Mouse (Mus musculus): ENCODE results near the gene Slc37a3. TPM values are rescaled to one million over a fixed set of nuclear protein-coding genes. Genes with fewer than 3 reads are reported as not detected.

The Slc37a3 gene
- polyA plus RNA-seq, 1 experiment from 2014 or later: 42.3 TPM

DNA sequence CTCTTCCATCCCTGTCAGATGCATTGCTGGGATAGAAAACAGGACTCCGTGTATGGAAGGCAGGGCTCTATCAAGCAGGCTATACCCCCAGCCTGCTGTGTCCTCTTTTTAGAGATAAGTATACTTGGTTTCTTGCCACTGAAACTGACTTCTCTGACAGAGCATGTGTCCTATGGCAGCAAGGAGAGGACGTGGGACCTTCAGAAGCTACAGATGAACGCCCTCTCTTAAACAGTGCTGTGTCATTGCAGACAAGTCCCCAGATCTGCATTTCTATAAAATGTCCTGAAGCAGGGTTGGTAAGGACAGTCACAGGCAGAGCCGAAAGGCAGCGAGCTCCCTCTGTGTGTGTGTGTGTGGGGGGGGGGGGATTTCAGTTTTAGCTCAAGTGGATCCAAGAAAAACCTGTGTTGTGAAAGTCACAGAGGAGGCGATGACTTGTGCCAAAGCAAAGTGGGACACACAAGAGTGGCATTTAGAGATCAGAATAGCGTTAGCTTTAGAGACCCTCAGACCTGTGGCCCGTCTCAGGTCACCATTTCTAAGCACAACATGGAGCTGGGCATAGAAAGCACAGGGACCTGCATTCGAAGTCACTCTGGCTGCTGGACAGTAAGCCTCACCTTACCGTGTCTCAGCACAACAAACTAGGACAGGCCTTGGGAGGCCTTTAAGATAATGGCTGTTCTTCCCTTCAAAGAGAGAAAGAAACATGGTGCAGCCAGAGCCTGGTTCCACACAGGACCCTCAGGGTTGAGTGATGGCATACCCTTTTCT, 59.4 kb downstream of the Slc37a3 start:
- no peak overlapping the region for H3K9ac ChIP-seq (ENCODE audit: low read length)
- H3K4me3 ChIP-seq (replicated peaks; ENCODE audit: low read length): no peak overlapping the region
- H3K27me3 ChIP-seq (ENCODE audit: control insufficient read depth, insufficient read depth, low read length): no peaks in the 10 kb centered on the region
- no peaks in the 10 kb centered on the region for H3K9me3 ChIP-seq (replicated peaks; ENCODE audit: control insufficient read depth, low read length)
- no peaks in the 10 kb centered on the region for H3K4me1 ChIP-seq (ENCODE audit: control insufficient read depth, insufficient read depth, low read length)
- no peak overlapping the region for H3K27ac ChIP-seq (ENCODE audit: low read length)
- WGBS: 79% methylated on average over 10 of the region's 10 CpGs
- H3K36me3 ChIP-seq (ENCODE audit: control insufficient read depth, insufficient read depth, low read length): no peaks in the 10 kb centered on the region
- no peak overlapping the region for H3K4me2 ChIP-seq (ENCODE audit: low read depth, low read length)
- no peak for ATAC-seq (ENCODE audit: insufficient read depth, low FRiP score)

DNA sequence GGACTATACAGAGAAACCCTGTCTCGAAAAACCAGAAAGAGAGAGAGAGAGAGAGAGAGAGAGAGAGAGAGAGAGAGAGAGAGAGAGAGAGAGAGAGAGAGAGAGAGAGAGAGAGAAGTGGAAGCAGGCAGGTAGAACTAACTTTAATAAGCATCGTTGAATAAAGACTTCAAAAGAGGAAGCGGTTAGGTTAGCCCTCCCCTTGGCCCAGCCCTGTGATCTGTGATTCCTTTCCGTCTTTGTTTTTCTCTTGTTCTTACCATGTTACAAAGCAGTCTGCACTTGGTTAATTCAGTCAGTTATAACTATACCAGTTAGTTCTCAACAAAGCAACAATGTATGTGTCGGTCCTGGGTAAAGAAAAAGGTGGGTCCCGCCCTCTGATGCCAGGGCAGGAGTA, 61.4 kb downstream of the Slc37a3 start:
- Histone ChIP-seq H3K4me3 (replicated peaks; ENCODE audit: low read length) (no peak overlapping the region), H3K4me1 (ENCODE audit: control insufficient read depth, insufficient read depth, low read length) (no peaks in the 10 kb centered on the region), H3K27me3 (ENCODE audit: control insufficient read depth, insufficient read depth, low read length) (no peaks in the 10 kb centered on the region), H3K27ac (ENCODE audit: low read length) (no peak overlapping the region), H3K4me2 (ENCODE audit: low read depth, low read length) (no peak overlapping the region), H3K9ac (ENCODE audit: low read length) (no peak overlapping the region), H3K9me3 (replicated peaks; ENCODE audit: control insufficient read depth, low read length) (no peaks in the 10 kb centered on the region), H3K36me3 (ENCODE audit: control insufficient read depth, insufficient read depth, low read length) (no peaks in the 10 kb centered on the region)
- no peak for ATAC-seq (ENCODE audit: insufficient read depth, low FRiP score)
- WGBS: 80% methylated on average over 5 of the region's 6 CpGs

DNA sequence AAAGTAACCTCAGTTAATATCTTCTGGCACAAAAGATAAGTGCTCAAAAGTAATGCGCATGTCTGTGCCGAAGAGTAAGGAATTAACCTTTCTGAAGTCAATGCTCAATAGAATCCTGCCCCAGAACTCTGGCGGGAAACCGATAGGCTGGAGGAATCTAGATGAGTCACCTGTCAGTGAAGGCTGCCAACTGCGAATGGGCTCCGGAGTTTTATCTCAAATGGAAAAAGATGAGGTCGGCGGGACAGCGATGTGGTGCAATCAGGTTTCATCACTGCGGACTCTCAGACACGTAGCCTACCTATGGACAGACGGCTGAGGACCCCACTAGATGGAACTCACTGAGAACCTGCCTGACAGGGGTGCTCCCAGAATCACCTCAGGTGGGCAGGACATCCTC, 63.0 kb downstream of the Slc37a3 start:
- Histone ChIP-seq H3K4me2 (ENCODE audit: low read depth, low read length) (no peak overlapping the region), H3K9me3 (replicated peaks; ENCODE audit: control insufficient read depth, low read length) (no peaks in the 10 kb centered on the region)
- ATAC-seq (ENCODE audit: insufficient read depth, low FRiP score): no peak

DNA sequence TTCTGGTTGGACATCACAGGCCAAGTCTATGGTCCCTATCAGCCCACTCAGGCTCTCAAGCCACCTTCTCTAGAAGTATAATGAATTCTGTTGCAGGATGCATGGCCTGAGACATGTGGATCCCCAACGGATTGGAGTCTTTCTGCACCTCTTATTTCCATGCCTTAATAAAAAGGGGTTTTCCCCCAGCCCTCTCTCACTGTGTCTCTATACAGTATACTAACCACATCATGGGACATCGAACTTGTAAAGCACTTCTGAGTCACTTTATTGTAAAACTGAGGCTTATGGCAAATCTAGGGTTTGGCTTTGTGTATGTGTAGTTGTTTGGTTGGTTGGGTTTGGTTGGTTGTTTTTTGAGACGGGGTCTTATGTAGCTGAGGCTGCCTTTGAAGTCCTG, 65.7 kb downstream of the Slc37a3 start:
- ATAC-seq (ENCODE audit: insufficient read depth, low FRiP score): no peak
- Histone ChIP-seq H3K27ac (ENCODE audit: low read length) (no peak overlapping the region), H3K27me3 (ENCODE audit: control insufficient read depth, insufficient read depth, low read length) (no peaks in the 10 kb centered on the region), H3K4me1 (ENCODE audit: control insufficient read depth, insufficient read depth, low read length) (no peaks in the 10 kb centered on the region), H3K9ac (ENCODE audit: low read length) (no peak overlapping the region), H3K36me3 (ENCODE audit: control insufficient read depth, insufficient read depth, low read length) (no peaks in the 10 kb centered on the region), H3K4me2 (ENCODE audit: low read depth, low read length) (no peak overlapping the region), H3K4me3 (replicated peaks; ENCODE audit: low read length) (no peak overlapping the region), H3K9me3 (replicated peaks; ENCODE audit: control insufficient read depth, low read length) (no peaks in the 10 kb centered on the region)
- WGBS: 83% methylated on average over 3 of the region's 3 CpGs

More for the DNA sequence above, 63.0 kb downstream of the Slc37a3 start:
- H3K4me1 ChIP-seq (ENCODE audit: control insufficient read depth, insufficient read depth, low read length): no peaks in the 10 kb centered on the region
- no peak overlapping the region for H3K27ac ChIP-seq (ENCODE audit: low read length)
- H3K36me3 ChIP-seq (ENCODE audit: control insufficient read depth, insufficient read depth, low read length): no peaks in the 10 kb centered on the region
- H3K27me3 ChIP-seq (ENCODE audit: control insufficient read depth, insufficient read depth, low read length): no peaks in the 10 kb centered on the region
- no peak overlapping the region for H3K4me3 ChIP-seq (replicated peaks; ENCODE audit: low read length)
- WGBS: 86% methylated on average over 12 of the region's 12 CpGs
- H3K9ac ChIP-seq (ENCODE audit: low read length): no peak overlapping the region

DNA sequence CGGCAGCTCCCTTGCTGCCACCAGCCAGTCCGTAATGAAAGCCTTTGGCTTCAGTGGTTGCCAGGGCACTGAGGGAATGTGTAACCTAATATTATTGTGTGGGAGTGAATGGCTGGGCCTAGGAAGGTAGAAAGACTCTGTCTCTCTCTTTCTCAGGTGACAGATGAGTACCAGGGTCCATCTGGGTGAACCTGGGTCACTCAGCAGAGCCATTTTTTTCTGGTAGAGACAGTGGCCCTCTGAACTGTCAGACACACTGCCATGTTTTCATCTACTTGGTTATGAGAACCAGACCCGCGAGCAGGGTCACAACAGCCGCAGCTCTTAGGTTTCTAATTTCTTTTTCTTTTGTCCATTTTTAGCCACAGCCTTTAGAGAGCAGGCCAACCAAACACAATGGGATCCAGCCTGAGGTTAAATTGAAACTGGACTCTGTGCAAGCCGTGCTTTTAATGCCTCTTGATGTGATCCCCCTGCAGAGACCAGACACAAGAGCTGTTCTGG, 73.1 kb downstream of the Slc37a3 start:
- H3K9ac ChIP-seq (ENCODE audit: low read length): no peak overlapping the region
- H3K27me3 ChIP-seq (ENCODE audit: control insufficient read depth, insufficient read depth, low read length): no peaks in the 10 kb centered on the region
- no peaks in the 10 kb centered on the region for H3K36me3 ChIP-seq (ENCODE audit: control insufficient read depth, insufficient read depth, low read length)
- WGBS: 36% methylated on average over 6 of the region's 6 CpGs
- no peaks in the 10 kb centered on the region for H3K9me3 ChIP-seq (replicated peaks; ENCODE audit: control insufficient read depth, low read length)
- no peak overlapping the region for H3K27ac ChIP-seq (ENCODE audit: low read length)
- no peak overlapping the region for H3K4me2 ChIP-seq (ENCODE audit: low read depth, low read length)
- no peak for ATAC-seq (ENCODE audit: insufficient read depth, low FRiP score)
- no peak overlapping the region for H3K4me3 ChIP-seq (replicated peaks; ENCODE audit: low read length)
- 0 out of 2 replicates have a peak, but pooled peaks cover 4% of the 10 kb centered on the region for H3K4me1 ChIP-seq (ENCODE audit: control insufficient read depth, insufficient read depth, low read length)

DNA sequence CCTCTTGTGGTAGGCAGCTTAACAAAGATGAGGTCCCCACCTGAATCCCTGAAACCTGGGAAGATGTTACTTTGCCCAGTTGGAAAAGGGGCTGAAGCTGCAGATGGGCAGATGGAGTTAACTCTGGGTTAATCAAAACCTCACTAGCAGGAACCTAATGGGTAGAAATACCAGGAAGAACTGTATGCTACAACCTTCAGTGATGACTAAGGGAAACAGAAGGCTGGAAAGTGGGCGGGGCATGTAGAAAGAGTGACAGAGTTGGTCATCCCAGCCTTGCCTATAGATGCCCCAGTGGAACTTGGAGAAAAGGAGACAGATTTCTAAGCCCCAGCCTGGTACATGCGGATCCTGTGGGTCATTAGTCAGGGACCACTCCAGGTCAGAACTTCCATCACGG, 76.0 kb downstream of the Slc37a3 start:
- Histone ChIP-seq H3K9ac (ENCODE audit: low read length) (no peak overlapping the region), H3K4me3 (replicated peaks; ENCODE audit: low read length) (no peak overlapping the region), H3K4me1 (ENCODE audit: control insufficient read depth, insufficient read depth, low read length) (0 out of 2 replicates have a peak, but pooled peaks cover 4% of the 10 kb centered on the region), H3K36me3 (ENCODE audit: control insufficient read depth, insufficient read depth, low read length) (no peaks in the 10 kb centered on the region), H3K27ac (ENCODE audit: low read length) (no peak overlapping the region), H3K27me3 (ENCODE audit: control insufficient read depth, insufficient read depth, low read length) (no peaks in the 10 kb centered on the region), H3K9me3 (replicated peaks; ENCODE audit: control insufficient read depth, low read length) (no peaks in the 10 kb centered on the region), H3K4me2 (ENCODE audit: low read depth, low read length) (no peak overlapping the region)
- ATAC-seq (ENCODE audit: insufficient read depth, low FRiP score): no peak
- 79% methylated on average over 3 of the region's 3 CpGs for WGBS

DNA sequence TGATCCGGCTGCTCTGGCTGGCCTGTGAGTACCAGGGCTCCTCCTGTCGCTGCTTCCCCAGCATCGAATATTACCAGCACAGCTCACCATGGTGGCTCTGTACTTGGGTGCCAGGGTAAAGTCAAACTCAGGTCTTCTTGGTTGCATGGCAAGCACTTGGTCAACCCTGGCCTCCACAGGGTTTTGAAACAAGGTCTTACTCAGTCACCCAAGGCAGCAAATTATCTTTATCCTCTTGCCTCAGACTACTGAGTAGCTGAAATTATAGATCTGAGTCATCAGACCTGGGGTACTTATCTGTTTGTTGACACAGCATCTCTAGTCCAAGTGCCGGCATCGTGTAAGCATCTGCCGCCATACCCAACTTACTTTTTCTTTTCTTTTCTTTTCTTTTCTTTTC, 80.4 kb downstream of the Slc37a3 start:
- Histone ChIP-seq H3K4me2 (ENCODE audit: low read depth, low read length) (no peak overlapping the region), H3K27ac (ENCODE audit: low read length) (no peak overlapping the region), H3K9ac (ENCODE audit: low read length) (no peak overlapping the region), H3K4me1 (ENCODE audit: control insufficient read depth, insufficient read depth, low read length) (peaks cover 8% of the 10 kb centered on the region), H3K9me3 (replicated peaks; ENCODE audit: control insufficient read depth, low read length) (no peaks in the 10 kb centered on the region), H3K27me3 (ENCODE audit: control insufficient read depth, insufficient read depth, low read length) (no peaks in the 10 kb centered on the region), H3K4me3 (replicated peaks; ENCODE audit: low read length) (no peak overlapping the region), H3K36me3 (ENCODE audit: control insufficient read depth, insufficient read depth, low read length) (no peaks in the 10 kb centered on the region)
- ATAC-seq (ENCODE audit: insufficient read depth, low FRiP score): no peak
- 92% methylated on average over 6 of the region's 6 CpGs for WGBS

DNA sequence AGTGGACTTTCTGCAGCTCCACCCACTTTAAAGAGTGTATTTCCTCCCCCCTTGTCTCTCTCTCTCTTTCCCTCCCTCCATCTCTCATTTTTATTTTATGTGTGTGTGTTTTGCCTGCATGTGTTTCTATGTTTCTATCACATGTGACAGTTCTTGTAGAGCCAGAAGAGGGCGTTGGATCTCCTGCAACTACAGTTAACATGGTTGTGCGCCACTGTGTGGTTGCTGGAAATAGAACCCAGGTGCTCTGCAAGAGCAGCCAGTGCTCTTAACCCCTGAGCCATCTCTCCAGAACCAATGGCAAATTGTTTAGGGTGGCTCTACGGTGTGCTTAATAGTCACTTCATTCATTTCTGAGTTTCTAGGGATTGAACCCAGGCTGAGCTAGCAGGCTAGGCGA, 81.0 kb downstream of the Slc37a3 start:
- Histone ChIP-seq H3K27me3 (ENCODE audit: control insufficient read depth, insufficient read depth, low read length) (no peaks in the 10 kb centered on the region), H3K4me3 (replicated peaks; ENCODE audit: low read length) (no peak overlapping the region), H3K4me1 (ENCODE audit: control insufficient read depth, insufficient read depth, low read length) (peaks cover 8% of the 10 kb centered on the region), H3K27ac (ENCODE audit: low read length) (no peak overlapping the region), H3K9ac (ENCODE audit: low read length) (no peak overlapping the region), H3K4me2 (ENCODE audit: low read depth, low read length) (no peak overlapping the region), H3K9me3 (replicated peaks; ENCODE audit: control insufficient read depth, low read length) (no peaks in the 10 kb centered on the region), H3K36me3 (ENCODE audit: control insufficient read depth, insufficient read depth, low read length) (no peaks in the 10 kb centered on the region)
- ATAC-seq (ENCODE audit: insufficient read depth, low FRiP score): no peak
- 73% methylated on average over 4 of the region's 4 CpGs for WGBS

DNA sequence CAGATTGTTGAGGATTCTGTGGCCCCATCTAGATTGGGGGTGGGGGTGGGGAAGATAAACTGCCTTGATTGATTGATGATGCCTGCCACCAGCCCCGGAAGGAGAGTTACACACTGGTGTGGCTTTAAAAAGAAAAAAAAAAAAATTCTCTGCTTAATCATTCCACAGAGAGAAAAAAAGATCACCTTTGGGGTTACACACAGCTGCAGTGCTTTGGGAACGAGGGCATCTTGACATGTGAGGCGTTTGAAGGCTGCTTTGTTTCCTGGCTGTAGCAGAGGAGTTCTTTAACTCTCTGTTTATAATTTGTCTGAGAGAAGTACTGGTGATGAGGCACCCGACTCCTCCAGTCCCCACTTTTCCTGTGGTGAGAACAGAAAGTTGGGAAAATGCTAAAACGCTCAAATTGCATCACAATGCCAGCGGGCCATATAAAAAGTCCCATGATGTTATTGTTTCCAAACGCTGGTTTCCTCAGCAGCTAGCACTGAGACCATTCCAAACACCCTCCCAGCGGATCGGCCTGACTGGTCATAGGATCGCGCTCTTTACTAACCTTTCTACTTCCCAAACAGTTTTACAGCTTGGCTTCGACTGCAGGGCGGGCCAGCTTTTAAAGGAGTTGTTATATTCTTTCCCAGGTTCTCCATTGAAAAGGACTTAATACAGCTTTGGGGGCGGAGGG, 81.6 kb downstream of the Slc37a3 start:
- no peaks in the 10 kb centered on the region for H3K36me3 ChIP-seq (ENCODE audit: control insufficient read depth, insufficient read depth, low read length)
- peaks cover 8% of the 10 kb centered on the region for H3K4me1 ChIP-seq (ENCODE audit: control insufficient read depth, insufficient read depth, low read length)
- H3K4me2 ChIP-seq (ENCODE audit: low read depth, low read length): peak overlapping the region; percentile 33
- H3K9me3 ChIP-seq (replicated peaks; ENCODE audit: control insufficient read depth, low read length): no peaks in the 10 kb centered on the region
- H3K27ac ChIP-seq (ENCODE audit: low read length): no peak overlapping the region
- WGBS: 15% methylated on average over 14 of the region's 14 CpGs
- H3K27me3 ChIP-seq (ENCODE audit: control insufficient read depth, insufficient read depth, low read length): no peaks in the 10 kb centered on the region
- peak overlapping the region; percentile 11; the same call in 1 of the 2 replicates for H3K9ac ChIP-seq (ENCODE audit: low read length)
- H3K4me3 ChIP-seq (replicated peaks; ENCODE audit: low read length): peak overlapping the region; percentile 5
- ATAC-seq (ENCODE audit: insufficient read depth, low FRiP score): no peak
